Mouse (Mus musculus): Measurements from ENCODE around the gene Wdpcp. TPM values are rescaled to one million over a fixed set of nuclear protein-coding genes. Genes with fewer than 3 reads are reported as not detected.

Gene Wdpcp
- polyA plus RNA-seq, 1 experiment from 2014 or later = 14.5 TPM

DNA sequence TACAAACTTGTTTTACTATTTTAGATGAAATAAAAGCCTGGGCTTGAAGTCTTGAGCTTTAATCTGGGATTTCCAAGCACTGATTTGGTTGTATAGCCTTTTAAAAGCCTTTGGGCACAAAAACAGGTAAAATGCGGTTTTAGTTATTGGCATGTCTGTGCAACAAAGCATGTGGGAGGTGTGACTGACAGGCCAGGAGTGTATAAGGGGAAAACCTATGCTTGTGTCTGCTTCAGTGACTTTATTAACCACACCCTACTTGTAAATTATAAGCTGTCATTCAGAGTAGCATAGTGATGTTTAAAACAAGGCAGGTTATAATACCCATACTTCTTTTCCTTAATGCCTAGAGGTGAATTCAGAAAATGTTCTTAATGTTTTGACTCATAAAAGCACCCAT is 254.5 kb downstream of the Wdpcp start:
- WGBS = 77% methylated on average over 1 of the region's 1 CpGs
- no peaks in the 10 kb centered on the region for H3K4me1 ChIP-seq

GRCm38 (mm10) chr11:21847040-21847439 is 275.0 kb downstream of the Wdpcp start:
- ATAC-seq (ENCODE audit: low FRiP score, low read depth) = no peak
- Histone ChIP-seq H3K4me1 (no peaks in the 10 kb centered on the region), H3K9ac (replicated peaks) (no peak overlapping the region), H3K36me3 (no peaks in the 10 kb centered on the region), H3K4me2 (replicated peaks) (no peak overlapping the region), H3K27ac (replicated peaks) (no peak overlapping the region), H3K4me3 (no peak overlapping the region), H3K9me3 (no peaks in the 10 kb centered on the region), H3K27me3 (no peaks in the 10 kb centered on the region)
- 89% methylated on average over 2 of the region's 2 CpGs for WGBS

More for the DNA sequence above, 254.5 kb downstream of the Wdpcp start:
- Histone ChIP-seq H3K27me3 (no peaks in the 10 kb centered on the region), H3K9ac (replicated peaks) (no peak overlapping the region), H3K27ac (replicated peaks) (no peak overlapping the region), H3K36me3 (no peaks in the 10 kb centered on the region), H3K9me3 (no peaks in the 10 kb centered on the region), H3K4me3 (no peak overlapping the region), H3K4me2 (replicated peaks) (no peak overlapping the region)
- ATAC-seq (ENCODE audit: low FRiP score, low read depth) = no peak

- H3K27ac ChIP-seq (replicated peaks) = peak overlapping the region; percentile 61
- no peaks in the 10 kb centered on the region for H3K27me3 ChIP-seq
- no peak overlapping the region for H3K9ac ChIP-seq (replicated peaks)
- no peaks in the 10 kb centered on the region for H3K9me3 ChIP-seq
- H3K4me3 ChIP-seq = no peak overlapping the region
- H3K36me3 ChIP-seq = no peaks in the 10 kb centered on the region
- peaks cover 8% of the 10 kb centered on the region; the same call in 1 of the 2 replicates for H3K4me1 ChIP-seq
- H3K4me2 ChIP-seq (replicated peaks) = no peak overlapping the region
- 52% methylated on average over 6 of the region's 6 CpGs for WGBS
- peak; percentile 70 for ATAC-seq (ENCODE audit: low FRiP score, low read depth)
Measured at GRCm38 (mm10) chr11:21864000-21864399, 292.0 kb downstream of the Wdpcp start.

- H3K9me3 ChIP-seq = no peaks in the 10 kb centered on the region
- no peak overlapping the region for H3K4me2 ChIP-seq (replicated peaks)
- H3K27me3 ChIP-seq = no peaks in the 10 kb centered on the region
- H3K9ac ChIP-seq (replicated peaks) = no peak overlapping the region
- H3K27ac ChIP-seq (replicated peaks) = peak overlapping the region; percentile 61
- H3K4me1 ChIP-seq = peaks cover 8% of the 10 kb centered on the region; the same call in 1 of the 2 replicates
- peak; percentile 53; the same call in 1 of the 2 replicates for ATAC-seq (ENCODE audit: low FRiP score, low read depth)
- no peak overlapping the region for H3K4me3 ChIP-seq
- no peaks in the 10 kb centered on the region for H3K36me3 ChIP-seq
- WGBS = 79% methylated on average over 6 of the region's 6 CpGs
Measured at GRCm38 (mm10) chr11:21864516-21864915, 292.5 kb downstream of the Wdpcp start.

DNA sequence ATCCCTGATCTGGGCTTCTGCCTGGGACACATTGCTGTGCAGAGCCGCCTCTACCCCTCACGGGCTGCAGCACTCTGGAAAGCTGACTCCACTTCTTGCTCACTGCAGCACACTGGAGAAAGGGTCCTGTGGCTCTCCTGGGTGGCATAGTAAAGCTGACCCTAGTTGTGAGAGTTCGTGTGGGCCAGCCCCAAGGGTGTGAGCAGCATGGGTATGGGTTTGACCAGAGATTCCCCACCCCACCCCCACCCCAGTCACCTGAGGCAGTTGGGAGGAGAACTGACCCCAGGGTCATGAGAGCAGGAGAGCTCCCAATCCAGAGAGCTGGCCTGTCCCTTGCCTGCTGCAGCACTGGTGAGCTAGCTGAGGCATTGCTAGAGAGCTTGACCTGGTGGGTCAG is 296.6 kb downstream of the Wdpcp start:
- H3K27me3 ChIP-seq = no peaks in the 10 kb centered on the region
- ATAC-seq (ENCODE audit: low FRiP score, low read depth) = no peak
- H3K27ac ChIP-seq (replicated peaks) = no peak overlapping the region
- peaks cover 8% of the 10 kb centered on the region; the same call in 1 of the 2 replicates for H3K4me1 ChIP-seq
- no peak overlapping the region for H3K9ac ChIP-seq (replicated peaks)
- 79% methylated on average over 3 of the region's 3 CpGs for WGBS
- H3K4me3 ChIP-seq = no peak overlapping the region
- no peaks in the 10 kb centered on the region for H3K36me3 ChIP-seq
- H3K4me2 ChIP-seq (replicated peaks) = no peak overlapping the region
- no peaks in the 10 kb centered on the region for H3K9me3 ChIP-seq

DNA sequence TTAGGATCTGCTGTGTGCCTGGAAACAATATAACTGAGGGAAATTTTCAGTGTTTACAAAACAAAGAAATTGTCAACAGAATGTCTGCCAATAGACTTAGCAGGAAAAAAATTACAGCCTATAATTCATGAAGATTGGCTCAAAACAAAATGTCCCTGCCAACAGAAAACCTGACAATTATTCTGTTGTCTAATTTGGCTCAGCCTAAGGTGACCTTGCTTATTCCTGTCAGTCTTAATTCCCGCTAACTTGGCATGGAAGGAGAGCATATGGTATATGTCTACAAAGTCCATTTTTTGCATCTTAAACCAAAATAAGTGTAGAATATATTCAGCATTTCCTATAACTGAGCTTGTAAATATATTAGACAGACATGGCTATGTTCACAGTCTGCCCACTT is 298.8 kb downstream of the Wdpcp start:
- Histone ChIP-seq H3K9ac (replicated peaks) (no peak overlapping the region), H3K27ac (replicated peaks) (no peak overlapping the region), H3K4me1 (no peaks in the 10 kb centered on the region), H3K9me3 (no peaks in the 10 kb centered on the region), H3K36me3 (no peaks in the 10 kb centered on the region), H3K4me2 (replicated peaks) (no peak overlapping the region), H3K27me3 (no peaks in the 10 kb centered on the region), H3K4me3 (no peak overlapping the region)
- no peak for ATAC-seq (ENCODE audit: low FRiP score, low read depth)
- 93% methylated on average over 1 of the region's 1 CpGs for WGBS

- Histone ChIP-seq H3K27ac (replicated peaks) (no peak overlapping the region), H3K9ac (replicated peaks) (no peak overlapping the region), H3K36me3 (no peaks in the 10 kb centered on the region), H3K4me3 (no peak overlapping the region), H3K27me3 (no peaks in the 10 kb centered on the region), H3K4me2 (replicated peaks) (no peak overlapping the region), H3K4me1 (no peaks in the 10 kb centered on the region), H3K9me3 (no peaks in the 10 kb centered on the region)
- 72% methylated on average over 4 of the region's 4 CpGs for WGBS
- no peak for ATAC-seq (ENCODE audit: low FRiP score, low read depth)
Measured at GRCm38 (mm10) chr11:21871728-21872127, 299.7 kb downstream of the Wdpcp start.

- H3K9me3 ChIP-seq = 0 out of 2 replicates have a peak, but pooled peaks cover 4% of the 10 kb centered on the region
- no peaks in the 10 kb centered on the region for H3K36me3 ChIP-seq
- H3K4me3 ChIP-seq = no peak overlapping the region
- H3K27me3 ChIP-seq = no peaks in the 10 kb centered on the region
- no peak overlapping the region for H3K27ac ChIP-seq (replicated peaks)
- H3K4me1 ChIP-seq = no peaks in the 10 kb centered on the region
- WGBS = 85% methylated on average over 2 of the region's 2 CpGs
- H3K4me2 ChIP-seq (replicated peaks) = no peak overlapping the region
- no peak for ATAC-seq (ENCODE audit: low FRiP score, low read depth)
- no peak overlapping the region for H3K9ac ChIP-seq (replicated peaks)
Measured at GRCm38 (mm10) chr11:21875077-21875476, 303.0 kb downstream of the Wdpcp start.

DNA sequence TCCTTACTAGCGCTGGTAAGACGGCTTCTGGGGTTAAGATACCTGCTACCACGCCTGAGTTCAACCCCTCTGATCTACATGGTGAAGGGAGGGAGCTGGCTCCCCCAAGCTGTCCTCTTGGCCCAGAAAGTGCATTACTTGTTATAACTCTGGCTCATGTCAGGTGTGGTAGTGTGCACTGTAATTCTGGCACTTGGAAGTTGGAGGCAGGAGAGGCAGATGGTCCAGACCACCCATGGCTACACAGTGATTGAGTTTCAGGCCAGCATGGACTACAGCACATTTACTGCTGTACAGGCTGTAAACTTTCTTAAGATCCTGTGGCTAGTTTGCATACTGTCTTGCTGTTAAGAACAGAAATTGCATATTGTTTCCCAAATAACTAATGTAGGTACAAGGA is 322.7 kb downstream of the Wdpcp start:
- no peaks in the 10 kb centered on the region for H3K9me3 ChIP-seq
- H3K4me2 ChIP-seq (replicated peaks) = no peak overlapping the region
- H3K9ac ChIP-seq (replicated peaks) = no peak overlapping the region
- no peaks in the 10 kb centered on the region for H3K4me1 ChIP-seq
- no peak for ATAC-seq (ENCODE audit: low FRiP score, low read depth)
- no peak overlapping the region for H3K4me3 ChIP-seq
- WGBS = 83% methylated on average over 3 of the region's 3 CpGs
- no peak overlapping the region for H3K27ac ChIP-seq (replicated peaks)
- no peaks in the 10 kb centered on the region for H3K36me3 ChIP-seq
- H3K27me3 ChIP-seq = no peaks in the 10 kb centered on the region

- no peak overlapping the region for H3K9ac ChIP-seq (replicated peaks)
- H3K4me1 ChIP-seq = no peaks in the 10 kb centered on the region
- no peak overlapping the region for H3K4me2 ChIP-seq (replicated peaks)
- no peak overlapping the region for H3K4me3 ChIP-seq
- no peaks in the 10 kb centered on the region for H3K27me3 ChIP-seq
- no peaks in the 10 kb centered on the region for H3K9me3 ChIP-seq
- H3K36me3 ChIP-seq = no peaks in the 10 kb centered on the region
- ATAC-seq (ENCODE audit: low FRiP score, low read depth) = no peak
- 90% methylated on average over 3 of the region's 3 CpGs for WGBS
- no peak overlapping the region for H3K27ac ChIP-seq (replicated peaks)
Measured at GRCm38 (mm10) chr11:21922531-21922930, 350.5 kb downstream of the Wdpcp start.

Small RNA genes within 50 kb of the gene (microRNA-seq; reads per million reads assigned to microRNA genes)
- not detected for gene Gm22990

Other genes starting within 250 kb of the Wdpcp start
- 70.7 and 71.6 TPM in 2 replicates for gene Ugp2, start 201.0 kb upstream of the Wdpcp start, polyA plus RNA-seq (2016; fragmentation: Nextera tagmentation; extraction: Ambion mirVana)
- 372 and 382 TPM in 2 replicates for gene Mdh1, start 132 bp downstream of the Wdpcp start, polyA plus RNA-seq (2016; fragmentation: Nextera tagmentation; extraction: Ambion mirVana)

Data from midbrain, embryonic 12.5 days (tissue).